Mouse (Mus musculus) C2C12 (cell line): ENCODE measurements around the gene Map4. TPM values are rescaled to one million over a fixed set of nuclear protein-coding genes. Genes with fewer than 3 reads are reported as not detected.

ENCODE experiments used
- H3K27me3 ChIP-seq: one replicate; pipeline ENCODE4 v1.6.1; 2011; ENCODE audit not compliant: control insufficient read depth, insufficient read depth, insufficient read length
- H3K36me3 ChIP-seq: one replicate; pipeline ENCODE4 v1.6.1; 2011; ENCODE audit not compliant: control insufficient read depth, insufficient read depth
- H3K4me3 ChIP-seq: one replicate; pipeline ENCODE4 v1.5.1; 2011; ENCODE audit warnings: mild to moderate bottlenecking, control low read depth; ENCODE audit not compliant: poor library complexity, insufficient read depth, severe bottlenecking
- H3K79me2 ChIP-seq: one replicate; pipeline ENCODE4 v1.6.1; 2011; ENCODE audit not compliant: control insufficient read depth, insufficient read depth
- H3K79me3 ChIP-seq: one replicate; pipeline ENCODE4 v1.6.1; 2011; ENCODE audit warnings: low read depth, control low read depth
- H3ac ChIP-seq: one replicate; pipeline ENCODE3; 2011; ENCODE audit warnings: low read depth; ENCODE audit not compliant: control insufficient read depth, insufficient read length
- CEBPB ChIP-seq: IDR thresholded peaks from one replicate; pipeline ENCODE4 v1.6.1; 2011; ENCODE audit warnings: low read depth, mild to moderate bottlenecking, control low read depth, moderate library complexity
- CTCF ChIP-seq: IDR thresholded peaks from one replicate; pipeline ENCODE4 v1.5.1; 2011; ENCODE audit not compliant: control insufficient read depth, insufficient read depth, insufficient read length
- FOSL1 ChIP-seq: IDR thresholded peaks from one replicate; pipeline ENCODE4 v1.8.0; 2011; ENCODE audit warnings: mild to moderate bottlenecking, low read length; ENCODE audit not compliant: poor library complexity, insufficient read depth, severe bottlenecking
- MAX ChIP-seq: IDR thresholded peaks from one replicate; pipeline ENCODE4 v1.6.1; 2011; ENCODE audit warnings: mild to moderate bottlenecking, control low read depth
- MYOD1 ChIP-seq: IDR thresholded peaks from one replicate; pipeline ENCODE4 v1.6.1; 2011; ENCODE audit warnings: low read depth; ENCODE audit not compliant: control insufficient read depth, insufficient read length
- MYOG ChIP-seq: IDR thresholded peaks from one replicate; pipeline ENCODE4 v1.6.1; 2011; ENCODE audit not compliant: control insufficient read depth, insufficient read length; ENCODE audit errors: extremely low read depth
- USF1 ChIP-seq: IDR thresholded peaks from one replicate; pipeline ENCODE4 v1.6.1; 2011; ENCODE audit warnings: low read depth, mild to moderate bottlenecking, control low read depth, moderate library complexity
- polyA plus RNA-seq: library from polyadenylated mRNA; unstranded; fragments of >200 nt; fragmentation: generic; extraction: Trizol; gene quantifications from one replicate; pipeline ENCODE4 v1.2.1, GENCODE M21; 2012; ENCODE audit warnings: missing spikeins

Gene Map4
- polyA plus RNA-seq, 1 experiment, result 135 TPM

DNA sequence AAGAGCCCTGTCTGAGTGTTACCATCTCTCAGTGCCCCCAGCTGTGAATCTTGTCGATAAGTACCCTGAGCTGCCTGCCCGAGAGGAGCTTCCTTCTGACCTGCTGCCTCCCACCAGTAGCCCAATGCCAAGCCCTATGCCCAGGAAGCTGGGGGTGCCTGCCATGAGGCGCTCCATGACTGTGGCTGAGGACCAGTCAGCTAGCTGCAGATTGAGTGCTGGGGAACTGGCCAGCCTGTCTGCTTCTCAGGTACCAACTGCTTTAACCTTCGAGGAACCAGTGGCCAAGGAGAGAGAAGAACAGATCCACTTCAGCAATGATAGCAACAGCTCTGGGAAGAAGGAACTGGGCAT, 121.7 kb downstream of the Map4 start:
- TF ChIP-seq CTCF, result no peak
- TF ChIP-seq MYOG, result no peak
- TF ChIP-seq MYOD1, result no peak
- no peak for TF ChIP-seq CEBPB
- no peak for TF ChIP-seq FOSL1
- TF ChIP-seq USF1, result no peak
- TF ChIP-seq MAX, result no peak
- H3K4me3 ChIP-seq, result no peak overlapping the region
- H3ac ChIP-seq, result no peak overlapping the region
- peaks cover 3% of the 10 kb centered on the region for H3K79me3 ChIP-seq
- no peaks in the 10 kb centered on the region for H3K79me2 ChIP-seq
- peaks cover 8% of the 10 kb centered on the region for H3K36me3 ChIP-seq
- H3K27me3 ChIP-seq, result no peaks in the 10 kb centered on the region

DNA sequence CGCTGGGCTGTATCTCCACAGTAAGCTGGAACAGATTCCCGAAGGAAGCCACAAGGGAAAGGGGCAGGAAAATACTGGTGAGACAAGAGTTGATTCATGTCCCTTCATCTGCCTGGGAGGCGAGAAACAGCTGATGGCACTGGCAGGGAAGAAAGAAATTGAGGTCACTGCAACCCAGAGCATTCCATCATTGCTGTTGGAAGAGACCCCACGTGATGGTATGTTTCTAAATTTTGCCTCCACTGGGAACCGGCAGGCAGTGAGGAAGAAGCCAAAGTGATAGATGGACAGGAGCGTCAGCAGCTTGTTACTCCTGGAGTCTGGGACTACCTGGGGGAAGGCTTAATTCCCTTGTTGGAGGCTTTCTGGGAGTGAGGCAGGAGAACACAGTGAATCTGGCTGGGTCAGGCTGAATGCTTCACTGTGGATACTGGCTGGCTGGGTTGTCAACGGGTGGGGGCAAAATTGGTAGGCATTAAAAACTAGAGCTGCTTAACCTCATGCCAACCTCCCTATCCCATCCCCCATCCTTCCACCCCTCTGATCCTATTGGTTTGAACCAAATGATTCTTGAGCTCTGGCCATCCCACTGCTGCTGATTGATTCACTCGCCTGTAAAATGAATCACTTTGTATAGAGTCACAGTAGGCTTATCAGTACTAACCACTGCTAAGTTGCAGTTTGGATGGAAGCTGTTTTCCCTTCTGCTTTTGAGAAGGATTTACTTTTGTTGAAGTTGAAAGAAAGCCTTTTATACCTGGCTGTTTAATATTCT, 122.2 kb downstream of the Map4 start:
- Histone ChIP-seq H3K79me3 (peaks cover 2% of the 10 kb centered on the region), H3K4me3 (no peak overlapping the region), H3K79me2 (no peaks in the 10 kb centered on the region), H3K36me3 (peaks cover 8% of the 10 kb centered on the region), H3K27me3 (no peaks in the 10 kb centered on the region), H3ac (no peak overlapping the region)
- no peak for TF ChIP-seq FOSL1
- no peak for TF ChIP-seq USF1
- TF ChIP-seq CEBPB, result no peak

DNA sequence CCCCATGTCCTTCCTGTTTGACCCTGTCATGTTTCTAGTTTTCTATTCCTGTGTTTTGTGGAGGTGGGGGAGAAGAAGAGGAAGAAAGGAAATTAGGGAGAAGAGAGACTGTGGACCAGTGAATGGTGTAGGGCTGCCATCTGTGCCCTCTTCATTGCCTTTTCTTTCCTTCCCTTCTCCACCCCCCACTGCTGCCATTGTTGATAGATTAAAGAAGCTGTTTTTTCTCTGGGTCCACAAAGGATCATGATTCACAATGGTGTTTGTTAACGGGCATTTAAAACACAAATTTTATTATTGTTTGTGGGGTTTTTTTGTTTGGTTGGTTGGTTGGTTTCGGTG, 122.8 kb downstream of the Map4 start:
- H3K27me3 ChIP-seq, result no peaks in the 10 kb centered on the region
- no peak for TF ChIP-seq CEBPB
- no peak for TF ChIP-seq MYOG
- no peak for TF ChIP-seq CTCF
- no peak for TF ChIP-seq MAX
- TF ChIP-seq FOSL1, result no peak
- no peak for TF ChIP-seq MYOD1
- no peak for TF ChIP-seq USF1
- H3ac ChIP-seq, result no peak overlapping the region
- no peak overlapping the region for H3K4me3 ChIP-seq
- peaks cover 2% of the 10 kb centered on the region for H3K79me3 ChIP-seq
- H3K79me2 ChIP-seq, result no peaks in the 10 kb centered on the region
- H3K36me3 ChIP-seq, result peaks cover 8% of the 10 kb centered on the region

DNA sequence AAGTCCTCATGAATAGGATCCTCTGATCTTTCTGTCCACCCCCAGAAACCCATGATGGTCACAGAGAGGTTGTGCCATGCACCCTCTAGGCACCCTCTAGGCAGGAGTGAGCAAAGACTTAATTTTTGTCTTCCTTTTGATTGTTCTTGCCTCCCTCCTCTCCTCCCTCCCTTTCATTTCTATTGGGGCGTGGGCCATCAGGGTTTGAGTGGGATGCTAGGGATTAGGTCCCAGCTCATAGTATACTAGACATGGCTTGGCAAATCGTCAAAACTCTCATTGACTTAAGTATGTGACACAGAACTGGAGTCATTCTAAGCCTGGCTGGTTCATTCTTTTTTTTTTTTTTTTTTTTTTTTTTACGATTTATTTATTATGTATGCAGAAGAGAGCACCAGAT, 123.5 kb downstream of the Map4 start:
- Histone ChIP-seq H3K36me3 (peaks cover 8% of the 10 kb centered on the region), H3ac (no peak overlapping the region), H3K27me3 (no peaks in the 10 kb centered on the region), H3K79me3 (peaks cover 2% of the 10 kb centered on the region), H3K4me3 (no peak overlapping the region), H3K79me2 (no peaks in the 10 kb centered on the region)
- TF ChIP-seq MYOG (no peak), FOSL1 (no peak), CTCF (no peak)

DNA sequence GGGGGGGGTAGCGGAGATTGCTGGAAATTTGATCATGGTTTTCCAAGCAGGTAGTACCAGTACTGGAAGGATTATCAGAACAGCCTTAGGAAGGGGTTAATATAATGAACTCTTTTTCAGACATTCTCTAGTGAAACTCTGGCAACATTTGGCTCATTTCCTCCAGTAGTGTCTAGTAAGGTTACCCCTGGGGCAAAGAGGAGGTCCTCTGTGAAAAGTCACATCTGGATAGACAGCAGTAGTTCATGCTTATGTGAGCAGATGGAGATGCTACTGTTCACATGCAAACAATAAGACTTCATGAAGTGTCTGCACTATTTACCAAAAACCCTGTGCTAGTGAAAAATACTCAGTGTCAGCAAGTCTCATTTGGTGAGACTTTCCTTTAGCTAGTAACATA, 125.9 kb downstream of the Map4 start:
- Histone ChIP-seq H3ac (no peak overlapping the region), H3K4me3 (no peak overlapping the region), H3K79me2 (no peaks in the 10 kb centered on the region), H3K27me3 (no peaks in the 10 kb centered on the region), H3K36me3 (peaks cover 10% of the 10 kb centered on the region), H3K79me3 (peaks cover 2% of the 10 kb centered on the region)
- TF ChIP-seq MYOG (no peak), FOSL1 (no peak)

DNA sequence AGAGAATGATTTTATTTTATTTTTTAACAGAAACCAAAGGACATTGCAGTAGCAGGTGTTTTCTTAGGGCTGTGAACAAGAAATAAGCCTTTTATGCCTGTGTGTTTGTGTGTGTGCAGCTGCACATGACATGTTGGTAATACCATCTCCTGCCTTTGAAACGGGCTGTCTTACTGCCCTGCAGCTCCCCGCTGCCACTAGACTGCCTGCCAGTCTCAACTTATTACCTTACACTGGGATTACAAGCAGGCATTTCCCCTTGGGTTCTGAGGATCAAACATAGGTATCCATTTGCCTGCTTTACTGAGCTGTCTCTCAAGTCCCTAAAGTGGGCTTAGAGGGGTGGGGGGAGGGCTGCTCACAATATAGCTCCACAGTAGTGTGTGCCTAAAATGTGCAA, 129.5 kb downstream of the Map4 start:
- Histone ChIP-seq H3K36me3 (peaks cover 12% of the 10 kb centered on the region), H3K79me2 (no peaks in the 10 kb centered on the region), H3K79me3 (no peaks in the 10 kb centered on the region), H3ac (no peak overlapping the region), H3K27me3 (no peaks in the 10 kb centered on the region), H3K4me3 (no peak overlapping the region)
- TF ChIP-seq USF1 (no peak), MYOD1 (no peak), MYOG (no peak), MAX (no peak), CTCF (no peak), FOSL1 (no peak), CEBPB (no peak)
